Comparison of ENCODE assay signal across 25 mouse cellular contexts in the genomic region with DNA sequence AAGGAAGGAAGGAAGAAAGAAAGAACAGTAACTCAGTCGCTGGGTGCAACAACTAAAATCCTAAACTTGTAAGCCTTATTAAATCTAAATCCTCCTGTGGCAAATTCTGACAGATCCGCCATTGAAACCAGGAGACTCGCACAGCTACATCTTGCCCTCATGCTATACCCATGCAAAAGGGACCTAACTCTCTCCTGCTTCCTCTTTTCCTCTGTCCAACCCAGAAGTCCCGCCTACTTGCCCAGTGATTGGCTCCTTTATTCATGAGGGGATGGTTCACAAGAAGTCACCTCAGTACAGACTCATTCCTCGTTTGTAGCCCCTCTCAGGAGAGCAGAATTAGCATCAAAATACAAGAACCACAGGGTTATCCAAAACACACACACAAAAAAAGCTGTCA. TPM values are rescaled to one million over a fixed set of nuclear protein-coding genes. Genes with fewer than 3 reads are reported as not detected.
DNase-seq lines count a peak whose midpoint lies in the region; ATAC-seq and TF ChIP-seq lines count a peak whose summit lies in the region.
"Had no signal": no experiment of that assay in that cellular context is flagged by ENCODE, and none has a peak within 500 bp of the region (broad histone marks: within the 10 kb centered on the region; RNA-seq: fewer than 3 reads in every experiment).

No protein-coding gene starts in this region.

- no peak overlapping the region for H3K27ac ChIP-seq in ES-Bruce4 (ENCODE audit: insufficient read depth, low read length)
- no peak overlapping the region for H3K27ac ChIP-seq in MEL (ENCODE audit: control insufficient read depth, low read depth, low read length)
- no peak overlapping the region for H3K27ac ChIP-seq in midbrain, embryonic 15.5 days
- H3K27ac ChIP-seq: embryonic facial prominence, embryonic 12.5 days; embryonic facial prominence, embryonic 15.5 days; gastrocnemius, adult 2 months; hindbrain, embryonic 12.5 days; hindbrain, embryonic 15.5 days had no signal

- TF ChIP-seq POLR2A in ES-Bruce4 (IDR thresholded peaks at IDR 0.05; ENCODE audit: insufficient read depth, low read length) (no peak), MEL (IDR thresholded peaks at IDR 0.05; ENCODE audit: control insufficient read depth in 1 of 2, insufficient read depth in 1 of 2, low read depth in 1 of 2, low read length in 2 of 2, poor library complexity in 1 of 2) (peak in 1 of 2 experiments; percentile 88; a peak in 2 of 4 replicates)

- H3K27me3 ChIP-seq in ES-Bruce4 (ENCODE audit: control insufficient read depth, insufficient read depth, low read length, poor library complexity, severe bottlenecking) (no peaks in the 10 kb centered on the region), MEL (ENCODE audit: control insufficient read depth in 1 of 2, insufficient read depth in 2 of 2, low read length in 2 of 2) (peaks cover 2 to 3% of the 10 kb centered on the region in 2 experiments; a peak in 3 of 4 replicates)
- no peaks in the 10 kb centered on the region for H3K27me3 ChIP-seq in midbrain, embryonic 15.5 days (replicated peaks)
- H3K27me3 ChIP-seq: embryonic facial prominence, embryonic 12.5 days; embryonic facial prominence, embryonic 15.5 days; hindbrain, embryonic 12.5 days; hindbrain, embryonic 15.5 days had no signal

- no peak overlapping the region for H3K4me3 ChIP-seq in ES-Bruce4 (ENCODE audit: low read depth, low read length)
- H3K4me3 ChIP-seq in MEL (ENCODE audit: control insufficient read depth in 1 of 2, insufficient read depth in 1 of 2, low read depth in 2 of 2, low read length in 2 of 2) = peak overlapping the region; percentile 61 to 66
- H3K4me3 ChIP-seq in midbrain, embryonic 15.5 days = no peak overlapping the region
- H3K4me3 ChIP-seq: embryonic facial prominence, embryonic 12.5 days; embryonic facial prominence, embryonic 15.5 days; gastrocnemius, adult 2 months; hindbrain, embryonic 12.5 days; hindbrain, embryonic 15.5 days had no signal

- H3K9me3 ChIP-seq in ES-Bruce4 (replicated peaks; ENCODE audit: control insufficient read depth, insufficient read depth, low read length, poor library complexity, severe bottlenecking) = no peaks in the 10 kb centered on the region
- no peaks in the 10 kb centered on the region for H3K9me3 ChIP-seq in MEL (replicated peaks; ENCODE audit: insufficient read depth, low read length)
- no peaks in the 10 kb centered on the region for H3K9me3 ChIP-seq in midbrain, embryonic 15.5 days
- H3K9me3 ChIP-seq: embryonic facial prominence, embryonic 12.5 days; embryonic facial prominence, embryonic 15.5 days; G1E; hindbrain, embryonic 12.5 days; hindbrain, embryonic 15.5 days had no signal

- no peaks in the 10 kb centered on the region; the same call in 1 of the 2 replicates for H3K79me2 ChIP-seq in MEL (ENCODE audit: control insufficient read depth, insufficient read depth, low read length, poor library complexity)

- H3K4me1 ChIP-seq in ES-Bruce4 (ENCODE audit: control insufficient read depth, insufficient read depth, low read length) = peaks cover 1% of the 10 kb centered on the region
- no peaks in the 10 kb centered on the region; a peak in 1 of 4 replicates for H3K4me1 ChIP-seq in MEL (ENCODE audit: control insufficient read depth in 1 of 2, insufficient read depth in 2 of 2, low read length in 2 of 2)
- no peaks in the 10 kb centered on the region for H3K4me1 ChIP-seq in midbrain, embryonic 15.5 days
- H3K4me1 ChIP-seq: embryonic facial prominence, embryonic 12.5 days; embryonic facial prominence, embryonic 15.5 days; hindbrain, embryonic 12.5 days; hindbrain, embryonic 15.5 days had no signal

- DNase-seq in A20 (ENCODE audit: low read depth, low spot score) (peak; percentile 28), MEL (ENCODE audit: low read depth, low spot score) (peak; percentile 87), ZHBTc4 (ENCODE audit: low read depth, low spot score) (peak; percentile 60)
- DNase-seq in left cerebral cortex, postnatal 4 days = no peak
- no peak for DNase-seq in B cell, adult 2 months
- DNase-seq: adrenal gland, adult 2 months; adrenal gland, postnatal 36 days; cerebellum, adult 18-20 months; cerebellum, adult 9-10 months; cerebellum, postnatal 14 days; forebrain, postnatal 0 days; gastrocnemius, adult 2 months; gastrocnemius, postnatal 14 days; heart, adult 11 months had no signal

- TF ChIP-seq EP300 in ES-Bruce4 (IDR thresholded peaks at IDR 0.05; ENCODE audit: insufficient read depth, low read depth, low read length) = no peak
- TF ChIP-seq EP300 in MEL (IDR thresholded peaks at IDR 0.05; ENCODE audit: low read depth in 1 of 2, low read length in 2 of 2) = no peak

- H3K9ac ChIP-seq in ES-Bruce4 (ENCODE audit: low read depth, poor library complexity, severe bottlenecking) = 0 out of 2 replicates have a peak overlapping the region, but pooled peaks have one; percentile 51
- H3K9ac ChIP-seq in MEL (ENCODE audit: control insufficient read depth, low read depth, low read length, poor library complexity, severe bottlenecking) = peak overlapping the region; percentile 74
- H3K9ac ChIP-seq in midbrain, embryonic 15.5 days = no peak overlapping the region
- H3K9ac ChIP-seq: embryonic facial prominence, embryonic 12.5 days; embryonic facial prominence, embryonic 15.5 days; forebrain, postnatal 0 days; hindbrain, embryonic 12.5 days; hindbrain, embryonic 15.5 days had no signal

- 52% methylated on average over 5 of the region's 5 CpGs for WGBS in midbrain, embryonic 15.5 days

- no peak for TF ChIP-seq RAD21 in MEL (IDR thresholded peaks at IDR 0.05; ENCODE audit: low read depth, low read length)

- intact Hi-C loops in left cerebral cortex, postnatal 4 days (cut with DNase I) = no loop called here

- H3K36me3 ChIP-seq in ES-Bruce4 (ENCODE audit: control insufficient read depth, insufficient read depth, low read length, poor library complexity, severe bottlenecking) (no peaks in the 10 kb centered on the region), MEL (ENCODE audit: control insufficient read depth in 1 of 2, insufficient read depth in 2 of 2, low read length in 2 of 2) (peaks cover 0 to 5% of the 10 kb centered on the region in 2 experiments; a peak in 2 of 4 replicates)
- no peaks in the 10 kb centered on the region for H3K36me3 ChIP-seq in midbrain, embryonic 15.5 days (replicated peaks)
- H3K36me3 ChIP-seq: embryonic facial prominence, embryonic 12.5 days; embryonic facial prominence, embryonic 15.5 days; G1E; hindbrain, embryonic 12.5 days; hindbrain, embryonic 15.5 days had no signal

- TF ChIP-seq CTCF in ES-Bruce4 (IDR thresholded peaks at IDR 0.05; ENCODE audit: low read depth, low read length) (no peak), MEL (IDR thresholded peaks at IDR 0.05 in 2 of 3, conservative IDR thresholded peaks at IDR 0.05 in 1 of 3; ENCODE audit: control insufficient read depth in 1 of 3, insufficient read depth in 1 of 3, low read depth in 2 of 3, low read length in 3 of 3, poor library complexity in 1 of 3, severe bottlenecking in 1 of 3) (no peak)

- no peak for ATAC-seq in midbrain, embryonic 15.5 days (replicated peaks)
- ATAC-seq: CD4-positive, CD25-positive, alpha-beta regulatory T cell, adult 4 months; forebrain, embryonic 14.5 days; forebrain, postnatal 0 days; intestine, postnatal 0 days had no signal

- no peak overlapping the region for H3K4me2 ChIP-seq in midbrain, embryonic 15.5 days
- H3K4me2 ChIP-seq: embryonic facial prominence, embryonic 12.5 days; embryonic facial prominence, embryonic 15.5 days; heart, embryonic 11.5 days; hindbrain, embryonic 12.5 days; hindbrain, embryonic 15.5 days had no signal

TF ChIP-seq in MEL, 35 proteins besides CTCF, POLR2A, EP300 and RAD21:
- TF ChIP-seq ZNF384 (IDR thresholded peaks at IDR 0.05; ENCODE audit: low read depth, low read length) (peak; percentile 69), CHD2 (IDR thresholded peaks at IDR 0.05; ENCODE audit: low read length) (no peak), POLR2AphosphoS5 (IDR thresholded peaks at IDR 0.05; ENCODE audit: borderline replicate concordance, low read depth, low read length) (no peak), HCFC1 (IDR thresholded peaks at IDR 0.05; ENCODE audit: low read depth, low read length) (no peak), MYC (IDR thresholded peaks at IDR 0.05; ENCODE audit: low read depth, low read length) (peak; percentile 70), NELFE (IDR thresholded peaks at IDR 0.05; ENCODE audit: low read depth, low read length) (peak; percentile 69), MAZ (IDR thresholded peaks at IDR 0.05; ENCODE audit: low read depth, low read length) (no peak), MAX (IDR thresholded peaks at IDR 0.05; ENCODE audit: low read length) (peak; percentile 32; the same call in 1 of the 2 replicates), SIN3A (IDR thresholded peaks at IDR 0.05; ENCODE audit: low read length) (peak; percentile 22; the same call in 1 of the 2 replicates), TBP (IDR thresholded peaks at IDR 0.05; ENCODE audit: low read depth, low read length) (peak; percentile 88)

RNA-seq across cellular contexts. Expression of gene Tbc1d15, which starts 20.4 kb away (rescaled TPM):
- polyA plus RNA-seq in ES-Bruce4 (2011; ENCODE audit: insufficient read depth, insufficient read length, low read depth, missing spikeins) (183 and 198 TPM in 2 replicates), MEL (2012; ENCODE audit: insufficient read depth in 1 of 2, insufficient read length in 2 of 2, low read depth in 1 of 2, low replicate concordance in 2 of 2, missing spikeins in 1 of 2) (10 to 100 TPM in 1 of 2 experiments, not detected in 1; 46.4 TPM)
- total RNA-seq in MEL (2012; rRNA removed) = 9.4 and 13.4 TPM in 2 replicates
- polyA plus RNA-seq in midbrain, embryonic 15.5 days (2015; fragmentation: Nextera tagmentation; extraction: Ambion mirVana) = 33.4 and 34.7 TPM in 2 replicates
- total RNA-seq in left cerebral cortex, postnatal 4 days (2021) = 10 to 100 TPM; 37.0 to 38.4 TPM

RNA-seq across cellular contexts. Expression of gene Rab21, which starts 43.7 kb away (rescaled TPM):
- 37.2 and 46.8 TPM in 2 replicates for polyA plus RNA-seq in ES-Bruce4 (2011; ENCODE audit: insufficient read depth, insufficient read length, low read depth, missing spikeins)
- total RNA-seq in MEL (2012; rRNA removed) = 12.9 and 15.5 TPM in 2 replicates
- 10 to 100 TPM; 20.9 to 31.5 TPM for polyA plus RNA-seq in MEL (2012; ENCODE audit: insufficient read depth in 1 of 2, insufficient read length in 2 of 2, low read depth in 1 of 2, low replicate concordance in 2 of 2, missing spikeins in 1 of 2)
- 8.7 and 11.9 TPM in 2 replicates for polyA plus RNA-seq in midbrain, embryonic 15.5 days (2015; fragmentation: Nextera tagmentation; extraction: Ambion mirVana)
- 10 to 100 TPM; 42.0 to 43.0 TPM for total RNA-seq in left cerebral cortex, postnatal 4 days (2021)

Comparison
In these comparisons a context has a peak if more than half of its experiments do, and no peak if none do; other contexts are left out.
1. DNase-seq: peak in A20 (single experiment), MEL (single experiment) and ZHBTc4 (single experiment); none in left cerebral cortex, postnatal 4 days (single experiment) and B cell, adult 2 months (0 of 2).
2. H3K4me3 ChIP-seq: peak in MEL (2 of 2); none in ES-Bruce4 (single experiment) and midbrain, embryonic 15.5 days (single experiment).